Mouse (Mus musculus) thymus, postnatal 4 days (tissue): Measurements from ENCODE around the gene Nudt15.

Source experiments
- DNase-seq: peaks from one replicate; pipeline ENCODE4 v3.0.0; 2021

Nudt15 gene

DNA sequence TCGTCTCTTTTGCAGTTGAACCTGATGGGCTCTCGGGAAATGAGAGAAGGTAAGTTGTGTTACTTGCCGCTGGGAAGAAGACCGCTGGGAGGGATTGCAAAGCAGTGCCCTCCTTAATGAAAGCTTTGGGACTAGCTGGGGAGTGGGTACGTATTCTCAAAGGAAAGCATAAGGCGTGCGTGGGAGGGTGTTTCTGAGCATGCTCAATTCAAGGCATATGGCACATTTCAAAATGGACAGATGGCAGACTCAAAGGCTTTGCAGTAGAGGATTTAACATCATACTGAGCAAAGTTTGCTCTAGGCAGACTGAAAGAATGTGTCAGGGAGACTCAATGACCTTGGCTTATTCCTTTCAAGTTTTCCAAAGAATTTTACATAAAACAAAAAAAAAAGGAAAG lies 78.5 kb downstream of the Nudt15 start:
- DNase-seq, result no peak
